Mouse (Mus musculus): ENCODE data around the gene Ptov1. TPM values are rescaled to one million over a fixed set of nuclear protein-coding genes. Genes with fewer than 3 reads are reported as not detected.

Gene Ptov1
- polyA plus RNA-seq, 1 experiment from 2014 or later, result 404 TPM

GRCm38 (mm10) chr7:44819391-44819790 is 50.2 kb downstream of the Ptov1 start:
- Histone ChIP-seq H3K4me2 (replicated peaks; ENCODE audit: low read depth, low read length) (peak overlapping the region; percentile 62), H3K27ac (ENCODE audit: low read length) (no peak overlapping the region; the same call in 1 of the 2 replicates), H3K4me3 (ENCODE audit: low read length) (peak overlapping the region; percentile 63; the same call in 1 of the 2 replicates), H3K27me3 (ENCODE audit: insufficient read depth, low read length) (no peaks in the 10 kb centered on the region), H3K9ac (replicated peaks; ENCODE audit: low read length) (peak overlapping the region; percentile 48; the same call in 1 of the 2 replicates), H3K36me3 (ENCODE audit: insufficient read depth, low read length) (no peaks in the 10 kb centered on the region), H3K4me1 (ENCODE audit: insufficient read depth, low read length) (peaks cover 36% of the 10 kb centered on the region), H3K9me3 (ENCODE audit: low read length) (no peaks in the 10 kb centered on the region)
- no peak for ATAC-seq (ENCODE audit: low FRiP score, low TSS enrichment)
- WGBS, result 91% methylated on average over 2 of the region's 2 CpGs

- Histone ChIP-seq H3K27me3 (ENCODE audit: insufficient read depth, low read length) (no peaks in the 10 kb centered on the region), H3K4me3 (ENCODE audit: low read length) (peak overlapping the region; percentile 63), H3K9me3 (ENCODE audit: low read length) (no peaks in the 10 kb centered on the region), H3K27ac (ENCODE audit: low read length) (no peak overlapping the region), H3K4me1 (ENCODE audit: insufficient read depth, low read length) (peaks cover 36% of the 10 kb centered on the region), H3K9ac (replicated peaks; ENCODE audit: low read length) (peak overlapping the region; percentile 48), H3K36me3 (ENCODE audit: insufficient read depth, low read length) (peaks cover 6% of the 10 kb centered on the region), H3K4me2 (replicated peaks; ENCODE audit: low read depth, low read length) (peak overlapping the region; percentile 62)
- WGBS, result 35% methylated on average over 6 of the region's 6 CpGs
- no peak for ATAC-seq (ENCODE audit: low FRiP score, low TSS enrichment)
These were observed 50.8 kb downstream of the Ptov1 start for GRCm38 (mm10) chr7:44818751-44819235.

- ATAC-seq (ENCODE audit: low FRiP score, low TSS enrichment), result no peak
- Histone ChIP-seq H3K36me3 (ENCODE audit: insufficient read depth, low read length) (peaks cover 8% of the 10 kb centered on the region), H3K27me3 (ENCODE audit: insufficient read depth, low read length) (no peaks in the 10 kb centered on the region), H3K4me1 (ENCODE audit: insufficient read depth, low read length) (peaks cover 36% of the 10 kb centered on the region), H3K4me2 (replicated peaks; ENCODE audit: low read depth, low read length) (peak overlapping the region; percentile 62), H3K4me3 (ENCODE audit: low read length) (peak overlapping the region; percentile 63), H3K9ac (replicated peaks; ENCODE audit: low read length) (peak overlapping the region; percentile 95; the same call in 1 of the 2 replicates), H3K9me3 (ENCODE audit: low read length) (no peaks in the 10 kb centered on the region), H3K27ac (ENCODE audit: low read length) (no peak overlapping the region)
- WGBS, result 46% methylated on average over 2 of the region's 2 CpGs
These were observed 51.4 kb downstream of the Ptov1 start for GRCm38 (mm10) chr7:44818164-44818563.

GRCm38 (mm10) chr7:44817441-44817840 is 52.1 kb downstream of the Ptov1 start:
- Histone ChIP-seq H3K9me3 (ENCODE audit: low read length) (no peaks in the 10 kb centered on the region), H3K4me1 (ENCODE audit: insufficient read depth, low read length) (peaks cover 36% of the 10 kb centered on the region), H3K4me2 (replicated peaks; ENCODE audit: low read depth, low read length) (peak overlapping the region; percentile 62), H3K4me3 (ENCODE audit: low read length) (peak overlapping the region; percentile 63), H3K36me3 (ENCODE audit: insufficient read depth, low read length) (peaks cover 8% of the 10 kb centered on the region), H3K9ac (replicated peaks; ENCODE audit: low read length) (peak overlapping the region; percentile 95), H3K27ac (ENCODE audit: low read length) (no peak overlapping the region), H3K27me3 (ENCODE audit: insufficient read depth, low read length) (no peaks in the 10 kb centered on the region)
- WGBS, result 21% methylated on average over 3 of the region's 3 CpGs
- no peak for ATAC-seq (ENCODE audit: low FRiP score, low TSS enrichment)

- Histone ChIP-seq H3K9ac (replicated peaks; ENCODE audit: low read length) (peak within 1 kb of the TSS; percentile 95), H3K4me3 (ENCODE audit: low read length) (peak within 1 kb of the TSS; percentile 63), H3K27ac (ENCODE audit: low read length) (peak within 1 kb of the TSS; percentile 97), H3K4me1 (ENCODE audit: insufficient read depth, low read length) (peaks cover 36% of the 10 kb centered on the region), H3K9me3 (ENCODE audit: low read length) (no peaks in the 10 kb centered on the region), H3K4me2 (replicated peaks; ENCODE audit: low read depth, low read length) (peak within 1 kb of the TSS; percentile 62), H3K27me3 (ENCODE audit: insufficient read depth, low read length) (no peaks in the 10 kb centered on the region), H3K36me3 (ENCODE audit: insufficient read depth, low read length) (peaks cover 11% of the 10 kb centered on the region)
- WGBS, result under 1% methylated on average over 45 of the region's 57 CpGs
- peak; percentile 44 for ATAC-seq (ENCODE audit: low FRiP score, low TSS enrichment)
These were observed 53.0 kb downstream of the Ptov1 start, which contains the start of gene Atf5 for GRCm38 (mm10) chr7:44816470-44817021. TSS of gene Atf5 (minus strand) at chr7:44816658.

GRCm38 (mm10) chr7:44815721-44816469 is 53.7 kb downstream of the Ptov1 start, which contains the start of the genes Nup62 and Il4i1:
TSS of gene Nup62 (plus strand) at chr7:44816088.
TSS of gene Il4i1 (plus strand) at chr7:44816387.
- Histone ChIP-seq H3K27me3 (ENCODE audit: insufficient read depth, low read length) (no peaks in the 10 kb centered on the region), H3K27ac (ENCODE audit: low read length) (peak within 1 kb of the TSS; percentile 97), H3K4me1 (ENCODE audit: insufficient read depth, low read length) (peaks cover 36% of the 10 kb centered on the region), H3K9ac (replicated peaks; ENCODE audit: low read length) (peak within 1 kb of the TSS; percentile 95), H3K4me2 (replicated peaks; ENCODE audit: low read depth, low read length) (peak within 1 kb of the TSS; percentile 62), H3K36me3 (ENCODE audit: insufficient read depth, low read length) (peaks cover 12% of the 10 kb centered on the region), H3K4me3 (ENCODE audit: low read length) (peak within 1 kb of the TSS; percentile 63), H3K9me3 (ENCODE audit: low read length) (no peaks in the 10 kb centered on the region)
- peak; percentile 96 for ATAC-seq (ENCODE audit: low FRiP score, low TSS enrichment)
- under 1% methylated on average over 59 of the region's 62 CpGs for WGBS

- H3K27ac ChIP-seq (ENCODE audit: low read length), result peak overlapping the region; percentile 97
These were observed 54.5 kb downstream of the Ptov1 start for GRCm38 (mm10) chr7:44814952-44815553.

GRCm38 (mm10) chr7:44814423-44814822 is 55.2 kb downstream of the Ptov1 start:
- WGBS, result 91% methylated on average over 4 of the region's 4 CpGs
- no peak for ATAC-seq (ENCODE audit: low FRiP score, low TSS enrichment)
- H3K4me1 ChIP-seq (ENCODE audit: insufficient read depth, low read length), result peaks cover 29% of the 10 kb centered on the region

More at GRCm38 (mm10) chr7:44814952-44815553, 54.5 kb downstream of the Ptov1 start:
- Histone ChIP-seq H3K36me3 (ENCODE audit: insufficient read depth, low read length) (peaks cover 12% of the 10 kb centered on the region), H3K9ac (replicated peaks; ENCODE audit: low read length) (peak overlapping the region; percentile 95), H3K27me3 (ENCODE audit: insufficient read depth, low read length) (no peaks in the 10 kb centered on the region), H3K4me3 (ENCODE audit: low read length) (peak overlapping the region; percentile 63), H3K4me1 (ENCODE audit: insufficient read depth, low read length) (peaks cover 35% of the 10 kb centered on the region), H3K9me3 (ENCODE audit: low read length) (no peaks in the 10 kb centered on the region), H3K4me2 (replicated peaks; ENCODE audit: low read depth, low read length) (peak overlapping the region; percentile 62)
- ATAC-seq (ENCODE audit: low FRiP score, low TSS enrichment), result peak; percentile 0
- WGBS, result 20% methylated on average over 14 of the region's 14 CpGs

GRCm38 (mm10) chr7:44813985-44814384 is 55.6 kb downstream of the Ptov1 start:
- H3K9me3 ChIP-seq (ENCODE audit: low read length), result no peaks in the 10 kb centered on the region
- H3K27me3 ChIP-seq (ENCODE audit: insufficient read depth, low read length), result no peaks in the 10 kb centered on the region
- no peak overlapping the region for H3K9ac ChIP-seq (replicated peaks; ENCODE audit: low read length)
- H3K4me2 ChIP-seq (replicated peaks; ENCODE audit: low read depth, low read length), result no peak overlapping the region
- peaks cover 24% of the 10 kb centered on the region for H3K4me1 ChIP-seq (ENCODE audit: insufficient read depth, low read length)
- WGBS, result 94% methylated on average over 3 of the region's 3 CpGs
- H3K36me3 ChIP-seq (ENCODE audit: insufficient read depth, low read length), result peaks cover 12% of the 10 kb centered on the region
- ATAC-seq (ENCODE audit: low FRiP score, low TSS enrichment), result no peak
- no peak overlapping the region for H3K4me3 ChIP-seq (ENCODE audit: low read length)
- no peak overlapping the region for H3K27ac ChIP-seq (ENCODE audit: low read length)

More at GRCm38 (mm10) chr7:44814423-44814822, 55.2 kb downstream of the Ptov1 start:
- no peak overlapping the region for H3K27ac ChIP-seq (ENCODE audit: low read length)
- H3K9me3 ChIP-seq (ENCODE audit: low read length), result no peaks in the 10 kb centered on the region
- no peak overlapping the region; the same call in 1 of the 2 replicates for H3K4me3 ChIP-seq (ENCODE audit: low read length)
- no peaks in the 10 kb centered on the region for H3K27me3 ChIP-seq (ENCODE audit: insufficient read depth, low read length)
- no peak overlapping the region for H3K4me2 ChIP-seq (replicated peaks; ENCODE audit: low read depth, low read length)
- no peak overlapping the region for H3K9ac ChIP-seq (replicated peaks; ENCODE audit: low read length)
- peaks cover 12% of the 10 kb centered on the region for H3K36me3 ChIP-seq (ENCODE audit: insufficient read depth, low read length)

Data from kidney, embryonic 16.5 days (tissue).